Mouse (Mus musculus): ENCODE data around the gene Dlx5.

DNA sequence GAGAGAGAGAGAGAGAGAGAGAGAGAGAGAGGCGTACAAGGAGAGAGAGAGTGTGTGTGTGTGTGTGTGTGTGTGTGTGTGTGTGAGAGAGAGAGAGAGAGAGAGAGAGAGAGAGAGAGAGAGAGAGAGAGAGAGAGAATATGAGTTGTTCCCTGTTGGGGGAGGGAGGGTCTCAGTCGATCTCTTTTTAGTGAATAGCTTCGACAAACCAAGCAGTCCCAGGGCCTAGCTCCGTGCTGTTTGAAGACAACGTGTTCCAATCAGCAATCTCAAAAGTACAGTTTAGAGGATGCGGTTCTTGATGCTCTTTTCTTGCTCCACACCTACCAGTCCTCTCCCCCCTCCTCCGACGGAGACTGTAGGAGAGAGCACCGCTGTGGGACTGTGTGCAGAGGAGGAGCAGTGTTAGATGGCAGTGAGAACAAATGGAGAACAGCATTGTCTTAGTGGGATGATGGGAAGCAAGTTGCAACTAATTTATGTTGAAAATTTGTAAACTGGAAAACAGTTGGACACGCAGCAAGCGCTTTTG, 447 bp upstream of the Dlx5 start:
- TF ChIP-seq E2F4 (IDR thresholded peaks at IDR 0.05; ENCODE audit: insufficient read depth): no peak
- no peak for TF ChIP-seq POLR2A (IDR thresholded peaks at IDR 0.05; ENCODE audit: insufficient read length, low read depth)

Measured in myocyte (in vitro differentiated cells).